Mouse (Mus musculus): ENCODE measurements at regions not wholly inside any gene's neighbourhood (a gene's known extent, or its start where the extent isn't known, plus 50 kb on each side); places are given as distances from the start of the nearest gene placed in this dataset.
"Not testable (repeated sequence)": the region's sequence is repeated elsewhere in the genome, so short reads cannot be mapped to it uniquely, and the experiment has no call there.

DNA sequence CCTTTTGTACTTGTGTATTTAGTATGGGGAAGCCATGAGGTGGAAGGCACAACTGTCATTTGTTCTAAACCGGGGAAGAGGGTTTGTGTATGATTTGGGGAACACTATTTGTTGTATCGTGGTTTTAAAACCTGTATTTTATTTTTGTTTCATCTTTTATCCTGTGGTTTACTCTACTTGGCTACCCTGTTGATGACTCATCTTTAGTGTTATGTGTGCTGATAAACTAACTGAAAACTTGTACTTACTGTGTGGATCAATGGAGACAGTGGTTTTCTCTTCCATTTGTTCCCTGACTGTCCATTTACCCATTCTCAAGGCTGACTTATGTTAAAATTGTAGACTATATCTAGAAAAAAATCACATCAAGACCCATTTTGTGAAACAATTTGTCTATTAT is 512.8 kb downstream of the Serpinb8 start:
- Histone ChIP-seq H3K36me3 (ENCODE audit: insufficient read depth) (no peaks in the 10 kb centered on the region), H3K27ac (ENCODE audit: low read depth, low read length) (no peak overlapping the region), H3K9ac (no peak overlapping the region), H3K4me1 (ENCODE audit: insufficient read depth) (no peaks in the 10 kb centered on the region), H3K4me2 (ENCODE audit: low read depth) (no peak overlapping the region), H3K9me3 (ENCODE audit: low read length) (no peaks in the 10 kb centered on the region), H3K4me3 (ENCODE audit: low read depth, low read length) (no peak overlapping the region), H3K27me3 (ENCODE audit: insufficient read depth, low read length) (no peaks in the 10 kb centered on the region)
- DNase-seq (no peak), ATAC-seq (no peak)
- 73% methylated on average over 2 of the region's 2 CpGs for WGBS
- no peak for TF ChIP-seq CTCF (IDR thresholded peaks at IDR 0.05; ENCODE audit: low read depth)

- TF ChIP-seq CTCF (IDR thresholded peaks at IDR 0.05; ENCODE audit: low read depth): no peak
- Histone ChIP-seq H3K4me2 (ENCODE audit: low read depth) (no peak overlapping the region), H3K9ac (no peak overlapping the region), H3K27me3 (ENCODE audit: insufficient read depth, low read length) (no peaks in the 10 kb centered on the region), H3K4me3 (ENCODE audit: low read depth, low read length) (no peak overlapping the region), H3K4me1 (ENCODE audit: insufficient read depth) (no peaks in the 10 kb centered on the region), H3K27ac (ENCODE audit: low read depth, low read length) (no peak overlapping the region), H3K9me3 (ENCODE audit: low read length) (no peaks in the 10 kb centered on the region), H3K36me3 (ENCODE audit: insufficient read depth) (no peaks in the 10 kb centered on the region)
- no peak for ATAC-seq
- no peak for DNase-seq
These were observed 521.2 kb downstream of the Serpinb8 start for GRCm38 (mm10) chr1:108110984-108111383.

DNA sequence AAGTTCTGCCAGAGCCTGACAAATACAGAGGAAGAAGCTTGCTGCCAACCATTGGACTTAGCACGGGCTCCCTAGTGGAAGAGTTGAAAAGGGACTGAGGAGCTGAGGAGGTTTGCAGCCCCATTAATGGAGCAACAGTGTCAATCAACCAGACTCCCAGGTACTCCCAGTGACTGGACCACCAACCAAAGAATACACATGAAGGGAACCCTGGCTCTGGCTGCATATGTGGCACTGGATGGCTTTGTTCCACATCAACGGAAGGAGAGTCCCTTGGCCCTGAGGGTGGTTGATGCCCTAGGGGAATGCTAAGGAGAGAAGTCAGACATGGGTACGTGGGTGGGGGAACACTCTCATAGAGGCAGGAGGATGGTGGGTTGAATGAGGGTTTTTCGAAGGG is 537.6 kb downstream of the Serpinb8 start:
- TF ChIP-seq CTCF (IDR thresholded peaks at IDR 0.05; ENCODE audit: low read depth): no peak
- no peaks in the 10 kb centered on the region for H3K27me3 ChIP-seq (ENCODE audit: insufficient read depth, low read length)
- H3K4me1 ChIP-seq (ENCODE audit: insufficient read depth): no peaks in the 10 kb centered on the region
- H3K27ac ChIP-seq (ENCODE audit: low read depth, low read length): no peak overlapping the region
- no peaks in the 10 kb centered on the region for H3K9me3 ChIP-seq (ENCODE audit: low read length)
- ATAC-seq (no peak), DNase-seq (no peak)
- H3K4me3 ChIP-seq (ENCODE audit: low read depth, low read length): no peak overlapping the region
- 80% methylated on average over 4 of the region's 4 CpGs for WGBS
- no peaks in the 10 kb centered on the region for H3K36me3 ChIP-seq (ENCODE audit: insufficient read depth)
- no peak overlapping the region for H3K9ac ChIP-seq
- no peak overlapping the region for H3K4me2 ChIP-seq (ENCODE audit: low read depth)

- no peak overlapping the region for H3K4me3 ChIP-seq (ENCODE audit: low read depth, low read length)
- H3K9me3 ChIP-seq (ENCODE audit: low read length): no peaks in the 10 kb centered on the region
- no peaks in the 10 kb centered on the region for H3K4me1 ChIP-seq (ENCODE audit: insufficient read depth)
- TF ChIP-seq CTCF (IDR thresholded peaks at IDR 0.05; ENCODE audit: low read depth): no peak
- no peak overlapping the region for H3K27ac ChIP-seq (ENCODE audit: low read depth, low read length)
- no peaks in the 10 kb centered on the region for H3K36me3 ChIP-seq (ENCODE audit: insufficient read depth)
- 73% methylated on average over 1 of the region's 1 CpGs for WGBS
- no peak for DNase-seq
- H3K9ac ChIP-seq: no peak overlapping the region
- H3K27me3 ChIP-seq (ENCODE audit: insufficient read depth, low read length): no peaks in the 10 kb centered on the region
- ATAC-seq: no peak
- H3K4me2 ChIP-seq (ENCODE audit: low read depth): no peak overlapping the region
These were observed 542.2 kb downstream of the Serpinb8 start for GRCm38 (mm10) chr1:108132006-108132405.

DNA sequence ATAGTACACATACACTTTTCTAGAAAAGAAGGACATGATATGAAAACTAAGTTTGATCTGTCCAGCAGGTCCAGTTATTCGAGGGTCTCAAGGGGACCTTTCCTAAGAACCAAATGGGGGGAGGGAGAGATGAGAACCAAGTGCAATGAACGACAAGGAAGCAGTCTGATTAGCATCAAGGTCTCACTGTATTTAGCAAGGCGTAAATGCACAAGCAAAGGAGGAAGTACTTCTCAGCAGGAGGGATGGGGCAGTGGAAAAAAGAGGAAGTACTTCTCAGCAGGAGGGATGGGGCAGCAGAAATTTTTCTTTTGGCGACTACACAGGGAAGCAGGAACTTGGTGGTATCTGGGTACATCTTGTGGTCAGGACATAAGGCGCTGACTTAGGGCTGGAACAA is 545.5 kb downstream of the Serpinb8 start:
- DNase-seq; H3K27ac ChIP-seq (ENCODE audit: low read depth, low read length); H3K4me2 ChIP-seq (ENCODE audit: low read depth); H3K36me3 ChIP-seq (ENCODE audit: insufficient read depth); H3K9me3 ChIP-seq (ENCODE audit: low read length); ATAC-seq; H3K27me3 ChIP-seq (ENCODE audit: insufficient read depth, low read length); H3K9ac ChIP-seq; H3K4me3 ChIP-seq (ENCODE audit: low read depth, low read length); H3K4me1 ChIP-seq (ENCODE audit: insufficient read depth): not testable (repeated sequence)
- 76% methylated on average over 5 of the region's 5 CpGs for WGBS

- no peak overlapping the region for H3K4me2 ChIP-seq (ENCODE audit: low read depth)
- no peaks in the 10 kb centered on the region for H3K27me3 ChIP-seq (ENCODE audit: insufficient read depth, low read length)
- no peak for DNase-seq
- H3K4me3 ChIP-seq (ENCODE audit: low read depth, low read length): no peak overlapping the region
- no peak overlapping the region for H3K9ac ChIP-seq
- no peak for TF ChIP-seq CTCF (IDR thresholded peaks at IDR 0.05; ENCODE audit: low read depth)
- 83% methylated on average over 1 of the region's 1 CpGs for WGBS
- H3K36me3 ChIP-seq (ENCODE audit: insufficient read depth): no peaks in the 10 kb centered on the region
- ATAC-seq: no peak
- H3K27ac ChIP-seq (ENCODE audit: low read depth, low read length): no peak overlapping the region
- no peaks in the 10 kb centered on the region for H3K9me3 ChIP-seq (ENCODE audit: low read length)
- H3K4me1 ChIP-seq (ENCODE audit: insufficient read depth): no peaks in the 10 kb centered on the region
These were observed 554.3 kb downstream of the Serpinb8 start for GRCm38 (mm10) chr1:108144114-108144513.

- Histone ChIP-seq H3K4me2 (ENCODE audit: low read depth) (no peak overlapping the region), H3K36me3 (ENCODE audit: insufficient read depth) (no peaks in the 10 kb centered on the region), H3K9ac (no peak overlapping the region), H3K4me3 (ENCODE audit: low read depth, low read length) (no peak overlapping the region), H3K9me3 (ENCODE audit: low read length) (no peaks in the 10 kb centered on the region), H3K27ac (ENCODE audit: low read depth, low read length) (peak overlapping the region; percentile 64), H3K27me3 (ENCODE audit: insufficient read depth, low read length) (no peaks in the 10 kb centered on the region), H3K4me1 (ENCODE audit: insufficient read depth) (peaks cover 11% of the 10 kb centered on the region; the same call in 1 of the 2 replicates)
- peak; percentile 80 for ATAC-seq
- 35% methylated on average over 3 of the region's 3 CpGs for WGBS
- TF ChIP-seq CTCF (IDR thresholded peaks at IDR 0.05; ENCODE audit: low read depth): no peak
- DNase-seq: peak; percentile 61
These were observed 591.8 kb downstream of the Serpinb8 start for GRCm38 (mm10) chr1:108181350-108182167.
